Mouse (Mus musculus) gonadal fat pad, adult 2 months (tissue): ENCODE data around the gene Arl15. TPM values are rescaled to one million over a fixed set of nuclear protein-coding genes. Genes with fewer than 3 reads are reported as not detected.

Experiments
- DNase-seq: peaks from one replicate; pipeline ENCODE4 v3.0.0-alpha.2; 2012; ENCODE audit warnings: low read depth
- polyA plus RNA-seq: library from polyadenylated mRNA; depleted of rRNA; stranded (reverse); fragments of >200 nt; gene quantifications from 2 replicates; pipeline ENCODE4 v1.2.3, GENCODE M21; 2012

Arl15 gene
- polyA plus RNA-seq, 1 experiment, result 9.6 TPM

- DNase-seq, result no peak
These were observed 192.7 kb downstream of the Arl15 start for GRCm38 (mm10) chr13:113986864-113987562.

DNA sequence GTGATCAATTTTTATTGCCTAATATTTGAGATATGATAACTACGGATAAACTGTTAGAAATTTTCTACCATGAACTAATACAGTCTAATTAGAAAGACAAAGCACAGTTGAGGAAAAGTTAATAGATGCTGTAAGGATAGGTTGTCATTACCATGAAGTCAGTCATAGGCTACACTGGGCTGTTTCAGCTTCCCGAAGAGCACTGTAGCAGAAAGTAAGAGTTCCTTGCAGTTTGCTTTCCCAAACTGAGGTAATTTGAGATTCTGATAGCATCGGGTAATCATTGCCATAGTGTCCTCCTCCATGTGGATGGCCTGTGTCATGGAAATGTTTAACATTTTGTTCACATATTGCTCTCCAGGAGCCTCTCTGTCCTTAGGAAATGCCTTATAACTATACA lies 195.9 kb downstream of the Arl15 start:
- DNase-seq, result no peak

DNA sequence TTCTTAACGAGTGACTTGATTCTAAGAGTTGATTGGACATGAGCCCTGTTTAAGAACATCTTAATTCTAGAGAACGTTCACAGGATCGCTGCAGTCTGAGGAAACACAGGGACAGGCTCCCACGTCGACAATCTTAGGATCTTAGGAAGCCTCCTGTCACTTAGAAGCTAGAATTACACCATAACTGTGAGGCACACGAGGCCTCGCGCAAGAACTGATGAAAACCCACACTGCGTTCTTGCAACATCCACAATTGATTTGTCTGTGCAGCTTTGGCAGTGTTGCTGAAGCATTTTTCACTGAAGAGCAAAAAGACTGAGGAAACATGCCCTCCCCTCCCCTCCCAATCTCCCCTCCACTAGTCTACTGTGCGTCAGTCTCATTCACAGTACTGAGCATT lies 196.4 kb downstream of the Arl15 start:
- DNase-seq, result no peak

DNA sequence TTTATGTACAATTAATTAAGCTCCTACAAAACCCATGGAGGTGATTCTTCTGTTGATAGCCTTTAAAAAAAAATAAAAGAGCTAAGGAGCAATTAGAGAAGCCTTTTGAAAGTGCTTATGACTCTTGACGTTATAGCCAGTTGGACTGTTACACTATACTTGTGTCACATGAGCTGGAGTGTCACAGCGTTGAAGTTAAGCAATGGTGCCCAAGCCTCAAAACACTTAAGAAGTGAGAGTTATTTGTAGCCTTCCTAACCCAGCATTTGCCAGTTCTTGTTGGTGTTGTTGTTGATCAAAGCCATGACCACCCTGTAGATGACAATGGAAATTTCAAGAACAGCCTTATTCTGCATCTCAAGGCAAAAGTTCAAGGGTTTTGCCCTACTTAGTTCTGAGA lies 198.8 kb downstream of the Arl15 start:
- no peak for DNase-seq

GRCm38 (mm10) chr13:113994586-113994985 lies 200.3 kb downstream of the Arl15 start:
- DNase-seq, result no peak

- DNase-seq, result no peak
These were observed 201.4 kb downstream of the Arl15 start for GRCm38 (mm10) chr13:113995490-113996236.

DNA sequence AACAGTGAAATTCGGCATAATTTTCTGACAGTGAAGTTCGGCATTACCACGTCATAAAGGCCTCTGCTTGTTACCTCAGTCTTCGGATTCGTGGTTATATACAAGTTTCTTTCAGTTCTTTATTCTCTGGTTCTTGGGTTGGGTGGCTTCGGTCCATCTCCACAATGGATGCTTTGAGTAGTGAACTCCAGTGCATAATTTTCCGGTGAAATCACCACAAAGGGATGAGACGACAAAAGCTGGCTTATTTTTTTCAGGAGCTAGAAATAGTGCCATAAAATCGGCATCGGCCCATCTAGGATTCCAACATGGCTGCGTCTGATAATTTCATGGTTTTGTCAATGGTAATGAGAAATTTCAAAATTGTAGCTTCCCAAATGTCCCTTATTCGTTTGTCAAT lies 204.5 kb downstream of the Arl15 start:
- DNase-seq, result no peak

DNA sequence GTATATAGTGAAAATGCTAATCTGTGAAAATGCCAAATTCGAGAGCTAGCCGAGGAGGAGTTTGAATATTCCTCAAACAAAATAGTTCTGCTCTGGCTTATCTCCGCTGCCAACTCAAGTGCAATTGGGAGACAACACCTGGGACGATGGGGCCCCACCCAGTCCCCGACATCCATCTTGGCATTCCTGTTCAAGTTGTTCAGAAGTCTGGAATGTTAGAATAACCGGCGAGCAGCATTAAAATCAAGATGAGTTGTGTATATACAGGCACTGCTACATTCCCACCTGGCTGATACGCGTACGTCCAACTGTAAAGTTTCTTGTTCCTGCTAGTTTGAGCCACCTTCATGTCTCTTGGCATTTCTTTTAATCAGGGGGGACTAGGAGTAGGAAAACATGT lies 209.2 kb downstream of the Arl15 start:
- no peak for DNase-seq

DNA sequence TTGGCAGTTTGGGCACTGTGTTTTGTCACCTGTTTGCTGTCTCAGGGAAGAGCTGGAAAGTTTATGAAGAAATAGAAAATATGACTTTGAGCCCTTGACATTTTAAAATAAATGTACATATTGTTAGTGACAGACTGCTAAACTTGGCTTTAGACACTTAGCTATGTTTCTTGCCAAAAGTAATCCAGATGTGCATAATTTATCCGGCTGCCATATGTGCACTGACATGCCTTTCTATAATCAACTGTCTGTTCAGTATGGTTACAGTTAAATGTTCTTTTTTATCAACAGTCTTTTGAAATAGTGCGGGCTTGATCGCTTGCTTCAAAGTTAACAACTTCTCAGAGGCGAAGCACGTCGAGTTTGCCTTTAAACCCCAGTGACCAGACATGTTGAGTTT lies 209.9 kb downstream of the Arl15 start:
- no peak for DNase-seq

GRCm38 (mm10) chr13:114009786-114010185 lies 215.5 kb downstream of the Arl15 start:
- no peak for DNase-seq

GRCm38 (mm10) chr13:114010521-114010920 lies 216.2 kb downstream of the Arl15 start:
- no peak for DNase-seq

- DNase-seq, result no peak
These were observed 216.7 kb downstream of the Arl15 start for GRCm38 (mm10) chr13:114011019-114011418.

GRCm38 (mm10) chr13:114017928-114018327 lies 223.6 kb downstream of the Arl15 start:
- no peak for DNase-seq

DNA sequence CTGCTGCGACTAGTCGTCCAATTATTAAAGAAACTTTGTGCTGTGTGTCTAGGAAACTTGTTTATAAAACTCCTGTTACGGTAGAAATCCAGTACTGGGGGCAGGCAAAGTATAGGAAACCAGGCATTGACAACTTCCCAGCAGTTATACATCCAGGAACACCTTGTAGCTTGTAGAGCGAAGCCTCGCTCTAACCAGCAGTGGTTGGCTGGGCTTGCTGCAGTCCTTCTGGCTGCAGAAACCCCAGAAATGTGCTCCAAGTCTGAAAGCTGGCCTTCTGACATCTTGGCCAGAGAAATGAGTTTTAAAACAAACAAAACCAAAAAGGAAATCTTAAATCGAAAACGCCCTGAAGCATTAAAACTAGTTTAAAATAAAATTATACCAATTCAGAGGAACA lies 229.2 kb downstream of the Arl15 start:
- DNase-seq, result no peak

DNA sequence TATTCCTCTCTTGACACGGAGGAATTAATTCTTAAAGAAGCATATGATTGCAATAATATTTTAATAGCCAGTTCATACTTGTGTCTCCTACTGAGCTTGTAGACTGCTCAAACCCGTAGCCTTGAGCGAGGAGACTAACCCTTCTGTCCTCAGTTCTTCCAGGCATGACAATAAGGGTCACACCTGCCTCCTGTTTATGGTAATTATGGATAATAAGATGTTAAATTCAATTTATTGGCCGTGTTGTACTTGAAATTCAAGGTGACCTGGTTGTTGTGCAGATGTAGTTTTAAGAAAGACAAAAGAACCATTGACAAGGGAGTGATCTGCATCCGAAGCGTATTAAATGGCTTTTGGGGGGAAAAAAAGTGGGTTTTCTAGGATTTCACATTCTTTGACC lies 232.0 kb downstream of the Arl15 start:
- DNase-seq, result no peak

GRCm38 (mm10) chr13:114026751-114027150 lies 232.4 kb downstream of the Arl15 start:
- DNase-seq, result no peak

DNA sequence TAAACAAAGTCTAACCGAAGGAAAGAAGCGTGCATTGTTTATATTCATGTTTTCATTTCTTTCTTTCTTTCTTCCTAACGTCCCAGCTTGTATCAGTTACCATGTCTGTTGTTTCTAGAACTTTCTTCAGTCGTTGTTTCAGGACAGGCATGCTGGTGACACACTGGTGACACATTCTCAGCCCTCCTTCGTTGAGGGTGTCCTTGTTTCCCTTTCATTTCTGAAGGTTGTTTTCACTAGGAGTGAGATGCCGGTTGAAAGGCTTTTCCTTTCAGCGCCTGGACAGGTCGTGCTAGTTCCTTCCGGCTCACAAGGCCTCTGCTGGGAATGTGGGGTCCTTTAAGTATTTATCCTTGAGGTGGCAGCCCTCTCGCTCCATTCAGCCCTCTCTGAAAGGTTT lies 253.8 kb downstream of the Arl15 start:
- no peak for DNase-seq

GRCm38 (mm10) chr13:114048688-114049087 lies 254.4 kb downstream of the Arl15 start:
- DNase-seq, result no peak

DNA sequence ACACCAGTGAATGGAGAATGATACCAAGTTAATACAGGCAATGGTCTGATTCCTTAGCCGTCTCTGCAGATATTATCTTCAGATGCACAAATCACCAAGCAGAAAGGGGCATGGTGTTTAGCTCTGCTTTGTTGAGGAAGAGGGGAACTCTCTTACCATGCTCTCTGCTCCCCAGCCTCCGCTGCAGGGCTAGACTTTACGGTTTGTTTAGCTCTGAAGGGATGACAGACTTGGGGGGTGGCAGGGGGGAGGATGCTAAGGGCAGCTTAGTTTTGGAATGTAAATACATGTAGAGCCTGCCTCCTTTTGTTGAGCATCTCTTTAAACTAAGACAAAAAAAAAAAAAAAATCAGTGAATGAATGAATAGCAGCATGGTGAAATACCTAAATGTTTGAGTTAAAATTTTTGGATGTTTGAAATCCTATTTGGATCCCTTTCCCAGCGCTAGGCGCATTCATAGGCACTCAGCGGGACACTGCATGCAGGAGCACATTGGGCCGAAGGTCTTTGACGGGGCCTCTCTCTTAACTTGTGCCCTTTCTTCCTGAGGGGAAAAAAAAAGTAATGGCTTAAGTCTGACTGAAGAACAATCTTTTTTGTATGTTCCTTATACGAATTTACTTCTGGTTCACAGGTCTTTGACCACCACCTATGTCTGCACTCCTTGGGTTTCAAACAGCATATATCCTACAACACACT lies 257.0 kb downstream of the Arl15 start:
- no peak for DNase-seq

GRCm38 (mm10) chr13:114052426-114053205 lies 258.3 kb downstream of the Arl15 start:
- no peak for DNase-seq

GRCm38 (mm10) chr13:114053261-114053660 lies 259.0 kb downstream of the Arl15 start:
- no peak for DNase-seq

DNA sequence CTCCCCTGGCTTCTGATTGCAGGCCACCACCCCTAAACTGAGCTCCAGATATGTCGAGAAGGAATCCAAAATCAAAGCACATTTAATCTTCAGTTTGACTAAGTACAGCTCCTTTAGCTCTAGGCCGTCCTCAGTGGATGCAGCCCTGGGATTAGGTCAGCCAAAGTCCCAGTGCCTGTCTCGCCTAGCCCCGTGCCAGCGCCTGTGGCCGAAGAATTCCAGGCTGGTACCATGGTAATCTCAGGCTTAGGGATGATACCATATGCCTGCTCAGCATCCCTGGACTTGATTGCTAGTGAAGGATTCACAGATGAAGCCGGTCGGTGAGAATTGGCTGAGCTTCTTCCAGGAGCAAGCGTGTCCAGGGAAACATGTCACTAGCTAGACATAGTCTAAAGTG lies 261.4 kb downstream of the Arl15 start:
- no peak for DNase-seq
